Mouse (Mus musculus): ENCODE results near the gene Rp2. TPM values are rescaled to one million over a fixed set of nuclear protein-coding genes. Genes with fewer than 3 reads are reported as not detected.

The Rp2 gene
- polyA plus RNA-seq, 1 experiment from 2014 or later = 18.5 TPM

Other genes with a start within 250 kb of the Rp2 start
- 5.0 and 5.3 TPM in 2 replicates for gene Slc9a7, start 72.7 kb upstream of the Rp2 start, polyA plus RNA-seq (2015; fragmentation: Nextera tagmentation; extraction: Ambion mirVana)
- gene Jade3, start 61.2 kb downstream of the Rp2 start, polyA plus RNA-seq (2015; fragmentation: Nextera tagmentation; extraction: Ambion mirVana) = 7.4 TPM in 2 replicates
- gene Rgn, start 185.3 kb downstream of the Rp2 start, polyA plus RNA-seq (2015; fragmentation: Nextera tagmentation; extraction: Ambion mirVana) = 0.24 and 0.49 TPM in 2 replicates

Data from forebrain, embryonic 15.5 days (tissue).